Mouse (Mus musculus) brain, embryonic 18.5 days (tissue): ENCODE results near the gene Tspan32.
A peak's percentile ranks its signal among the peaks of the same experiment; 100 is the strongest.

Source experiments
- DNase-seq: peaks from one replicate; pipeline ENCODE4 v3.0.0-alpha.2; 2012; ENCODE audit warnings: low read depth, low spot score

The Tspan32 gene

DNA sequence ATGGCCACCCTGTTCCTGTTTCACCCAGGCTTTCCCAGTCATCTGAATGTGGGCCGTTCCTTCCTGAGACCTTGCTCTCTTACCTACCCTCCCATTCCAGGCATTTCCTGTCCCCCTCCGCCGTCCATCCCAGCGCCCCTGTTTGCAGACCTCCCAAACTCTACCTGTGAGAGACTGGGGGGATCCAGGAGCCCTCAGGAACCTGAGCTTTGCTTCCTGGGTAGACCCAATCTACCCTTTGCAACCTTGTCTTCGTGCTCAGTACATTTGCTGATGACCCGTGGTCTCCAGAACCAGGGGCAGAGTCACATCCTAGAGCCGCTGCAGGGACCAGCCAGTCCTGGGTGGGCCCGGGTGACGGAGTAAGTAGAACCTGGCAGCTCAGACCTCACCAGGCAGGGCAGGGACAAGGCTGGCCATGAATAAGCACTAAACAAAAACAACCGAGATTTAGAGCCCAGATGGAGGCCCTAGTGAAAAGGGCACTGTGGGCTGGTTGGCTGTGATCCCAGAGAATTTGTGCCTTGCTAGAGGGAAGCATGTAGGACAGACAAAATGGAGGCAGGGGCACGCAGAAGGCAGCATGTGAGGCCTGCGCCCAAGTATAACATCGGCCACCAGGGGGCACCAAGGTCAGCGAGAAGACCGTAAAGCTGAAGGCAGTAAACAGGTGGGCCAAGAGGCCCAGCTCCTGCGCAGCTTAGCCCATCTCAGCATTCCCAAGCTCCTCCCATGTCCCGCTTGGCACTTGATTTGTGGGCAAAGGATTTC, 2.9 kb downstream of the Tspan32 start:
- peak; percentile 71 for DNase-seq

DNA sequence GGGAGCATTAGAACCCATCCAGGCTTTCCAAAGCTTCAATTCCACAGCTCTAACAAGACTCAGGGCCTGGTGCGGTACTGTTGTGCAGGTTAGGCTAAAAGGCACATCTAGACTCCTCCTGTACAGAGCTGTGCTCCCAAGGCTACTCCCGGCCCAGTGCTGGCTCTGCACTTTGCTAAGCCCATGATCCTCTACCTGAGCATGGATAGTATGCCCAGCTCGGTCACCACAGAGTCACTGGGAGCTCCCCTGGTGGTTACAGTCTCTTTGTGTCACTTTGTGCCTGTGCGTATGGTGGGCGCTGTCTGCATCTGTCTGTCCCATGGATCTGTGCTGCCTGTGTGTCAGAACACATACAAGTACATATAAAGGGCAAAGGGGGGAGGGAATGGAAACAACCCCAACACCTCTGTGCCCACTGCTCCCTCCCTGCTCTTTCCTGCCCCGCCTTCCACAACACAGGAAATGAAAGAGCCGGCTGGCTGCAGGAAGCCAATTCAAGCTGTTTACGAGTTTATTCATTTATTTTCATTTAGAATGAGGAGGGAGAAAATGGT, 3.6 kb downstream of the Tspan32 start:
- no peak for DNase-seq

DNA sequence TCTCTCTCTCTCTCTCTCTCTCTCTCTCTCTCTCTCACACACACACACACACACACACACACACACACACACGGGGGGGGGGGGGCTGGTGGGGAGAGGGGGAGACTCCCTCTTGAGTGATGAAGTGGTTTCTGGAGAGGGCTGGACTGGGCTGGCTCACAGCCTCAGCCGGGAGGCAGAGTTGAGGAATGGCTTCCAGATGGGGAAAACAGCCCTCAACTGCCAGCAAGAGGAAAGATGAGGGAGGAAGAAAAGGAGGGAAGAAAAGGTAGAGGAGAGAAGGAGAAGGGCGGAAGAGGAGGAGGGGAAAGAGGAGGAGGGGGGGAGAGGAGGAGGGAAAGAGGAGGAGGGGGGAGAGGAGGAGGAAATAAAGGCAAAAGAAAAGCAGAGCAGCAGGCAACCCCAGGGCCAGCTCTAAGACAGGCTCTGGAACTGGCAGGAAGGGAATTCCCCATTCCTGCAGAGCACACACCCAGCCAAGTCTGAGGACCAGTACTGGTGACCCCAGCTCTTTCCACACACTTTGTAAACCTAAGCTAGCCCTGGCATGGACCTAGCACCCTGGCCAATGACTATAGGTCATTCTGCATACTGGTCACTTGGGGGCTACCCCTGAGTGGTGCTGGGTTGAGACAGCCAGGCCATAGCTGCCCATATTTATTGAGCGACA, 4.3 kb downstream of the Tspan32 start:
- no peak for DNase-seq

DNA sequence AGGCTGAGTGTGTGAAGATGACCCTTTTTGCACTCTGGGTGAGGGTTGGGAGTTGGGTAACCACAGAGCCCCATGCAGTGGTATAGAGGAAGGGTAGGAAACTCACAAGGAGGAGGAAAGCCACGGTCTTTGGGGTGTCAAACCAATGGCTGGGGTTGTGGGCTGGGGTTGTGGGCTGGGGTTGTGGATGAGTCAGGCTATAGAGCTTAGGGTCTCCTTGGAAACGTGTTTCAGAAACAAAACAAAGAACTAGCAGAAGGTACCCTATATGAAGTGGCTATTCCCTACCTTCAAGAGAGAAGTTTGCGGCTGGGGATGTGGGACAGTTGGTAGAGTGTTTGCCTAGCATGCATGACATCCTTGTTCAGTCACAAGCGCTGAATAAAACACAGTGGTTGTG, 5.2 kb downstream of the Tspan32 start:
- DNase-seq, result no peak

DNA sequence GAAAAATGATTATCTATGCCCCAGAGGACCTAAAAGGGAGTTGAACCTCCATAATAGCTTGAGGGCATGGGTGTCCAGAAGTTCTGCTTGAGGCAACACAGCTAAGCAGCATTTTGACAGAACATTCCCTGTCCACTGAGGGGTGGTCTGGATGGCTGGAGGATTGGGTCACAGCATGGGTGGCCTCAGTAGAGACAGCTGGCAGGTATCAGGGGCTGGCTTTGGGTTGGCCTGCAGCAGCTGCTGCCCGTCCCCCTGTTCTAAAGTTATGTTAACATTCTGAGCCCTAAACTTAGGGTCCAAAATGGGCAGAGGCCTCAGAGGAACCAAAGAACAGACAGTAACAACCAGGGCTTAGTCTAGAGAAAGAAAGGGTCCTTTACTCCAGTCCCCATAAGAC, 6.4 kb downstream of the Tspan32 start:
- DNase-seq, result no peak

DNA sequence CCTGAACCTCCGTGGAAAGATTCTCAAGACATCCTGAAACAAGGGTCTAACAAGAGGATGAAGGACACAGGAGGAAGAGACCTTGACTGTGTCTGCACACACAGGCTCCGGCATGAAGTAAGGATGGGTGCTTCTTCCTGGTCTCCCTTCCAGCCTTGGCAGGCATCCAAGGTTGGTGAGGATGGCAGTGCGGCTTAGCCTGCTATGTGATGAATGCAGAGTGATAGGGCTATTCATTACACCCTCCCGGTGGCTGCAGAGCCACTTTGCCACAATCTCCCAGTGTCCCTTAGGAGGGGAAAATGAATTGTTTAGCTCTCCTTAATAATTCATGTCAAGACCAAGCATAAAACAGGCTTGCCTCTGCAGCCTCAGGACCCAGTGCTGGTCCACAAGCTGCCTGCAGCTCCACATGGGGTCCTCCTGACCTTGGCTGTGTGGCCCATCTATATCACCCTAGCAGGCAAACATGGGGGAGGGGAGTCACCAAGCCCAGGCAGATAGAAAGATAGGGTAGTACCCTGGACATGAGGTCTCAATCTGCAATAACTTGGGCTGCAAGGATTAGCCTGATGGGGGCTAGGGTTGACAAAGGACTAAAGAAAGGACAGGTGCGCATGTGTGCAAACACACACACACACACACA, 7.5 kb downstream of the Tspan32 start:
- DNase-seq, result no peak

DNA sequence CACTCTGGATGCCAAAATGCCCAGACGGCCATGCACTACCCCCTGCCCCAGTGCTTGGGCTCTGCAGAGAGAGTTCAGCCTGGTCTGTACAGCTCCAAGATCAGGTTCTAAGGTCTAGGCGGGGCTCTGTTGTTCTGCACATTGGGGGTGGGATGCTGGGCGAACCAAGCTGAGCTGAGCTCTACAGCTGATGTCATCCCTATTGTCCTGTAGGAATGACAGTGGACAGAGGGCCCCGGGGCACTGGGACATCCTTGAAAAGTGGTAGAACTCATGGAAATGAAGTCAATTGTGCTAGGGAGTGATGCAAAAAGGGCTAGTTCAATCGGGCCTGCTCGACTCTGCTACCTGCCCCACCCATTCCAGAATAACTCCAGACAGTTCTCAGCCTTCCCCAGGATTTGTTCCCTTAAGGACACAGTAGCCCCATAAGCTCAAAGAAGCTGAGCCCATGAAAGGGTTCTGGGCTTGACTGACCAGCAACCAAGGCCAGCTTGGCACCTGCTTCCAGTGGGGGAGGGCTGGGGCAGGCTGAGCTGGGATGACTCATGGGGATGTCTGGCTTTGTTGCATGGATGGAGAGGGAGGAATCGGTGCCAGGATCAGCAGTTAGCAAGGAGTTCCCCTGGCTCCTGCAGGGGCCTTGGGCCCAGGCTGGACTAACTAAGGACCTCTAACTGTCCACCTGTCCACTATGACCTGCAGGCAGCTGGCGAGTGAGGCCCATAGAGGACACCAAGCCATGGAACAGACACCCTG, 8.8 kb downstream of the Tspan32 start:
- DNase-seq, result no peak

DNA sequence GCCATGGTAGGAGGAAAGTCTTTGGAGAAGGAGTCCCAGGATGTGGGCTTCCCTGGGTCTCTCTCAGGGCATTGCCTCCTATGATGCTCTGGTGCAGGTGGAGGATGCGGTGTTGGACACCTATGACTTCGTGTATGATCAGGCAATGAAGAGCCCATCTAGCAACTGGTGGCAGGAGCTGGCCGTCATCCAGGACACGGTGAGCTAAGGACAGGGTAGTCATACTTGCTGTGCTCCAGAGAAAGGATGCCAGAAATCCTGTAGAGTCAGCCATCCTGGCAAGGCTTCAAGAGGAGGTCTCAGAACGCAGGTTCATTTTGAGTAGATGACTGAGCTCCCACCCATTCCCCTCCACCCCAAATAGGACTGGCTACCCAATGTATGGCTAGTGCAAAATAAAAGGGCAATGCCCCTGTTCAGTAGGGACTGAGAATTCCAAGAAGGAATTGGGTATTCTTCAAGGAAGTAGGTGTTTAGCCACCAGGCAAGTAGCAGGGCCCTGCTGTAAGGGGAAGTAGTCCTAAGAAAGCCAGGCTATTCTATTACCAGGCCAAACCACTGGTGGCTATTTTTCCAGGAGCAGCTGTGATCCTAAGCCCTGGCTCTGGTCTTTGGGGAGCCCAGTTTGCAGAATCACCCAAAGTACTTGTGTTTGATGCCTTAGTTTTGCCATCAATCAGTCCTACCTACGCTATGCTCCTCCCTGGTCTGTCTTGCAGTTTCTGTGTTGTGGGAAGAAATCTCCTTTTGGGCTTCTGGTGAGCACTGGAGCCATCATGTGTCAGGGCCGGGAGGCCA, 10.2 kb downstream of the Tspan32 start:
- DNase-seq, result no peak

DNA sequence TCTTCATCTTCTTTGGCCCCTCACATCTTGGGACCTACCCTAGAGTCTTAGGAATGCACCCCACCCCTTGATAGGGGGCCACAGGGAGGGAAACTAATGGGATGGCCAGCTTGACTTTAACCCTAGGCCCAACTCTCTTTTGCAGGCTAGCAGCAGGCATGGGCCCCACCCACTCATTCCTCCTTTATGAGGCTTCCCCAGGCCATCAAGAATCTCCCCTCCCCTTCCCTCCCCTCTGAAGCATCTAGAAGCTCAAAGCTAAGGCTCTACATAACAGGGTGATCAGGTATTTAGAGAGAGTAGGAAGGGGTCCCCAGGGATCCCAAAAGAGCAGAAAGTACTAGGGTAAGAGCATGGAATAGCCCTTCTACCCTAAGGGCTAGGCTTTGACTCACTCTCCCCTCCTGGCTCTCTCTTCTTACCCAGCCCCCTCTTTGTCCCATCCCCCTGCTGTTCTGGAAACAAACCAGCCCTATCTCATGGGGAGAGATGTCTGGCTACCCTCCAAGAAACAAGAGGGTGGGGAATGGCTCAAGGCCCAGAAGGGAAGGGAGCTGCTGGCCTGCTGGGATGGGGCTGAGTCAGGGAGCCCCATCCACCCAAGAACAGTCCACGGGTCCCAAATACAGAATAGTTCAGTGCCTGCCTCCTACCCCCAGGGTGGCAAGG, 11.0 kb downstream of the Tspan32 start:
- DNase-seq, result peak; percentile 67

DNA sequence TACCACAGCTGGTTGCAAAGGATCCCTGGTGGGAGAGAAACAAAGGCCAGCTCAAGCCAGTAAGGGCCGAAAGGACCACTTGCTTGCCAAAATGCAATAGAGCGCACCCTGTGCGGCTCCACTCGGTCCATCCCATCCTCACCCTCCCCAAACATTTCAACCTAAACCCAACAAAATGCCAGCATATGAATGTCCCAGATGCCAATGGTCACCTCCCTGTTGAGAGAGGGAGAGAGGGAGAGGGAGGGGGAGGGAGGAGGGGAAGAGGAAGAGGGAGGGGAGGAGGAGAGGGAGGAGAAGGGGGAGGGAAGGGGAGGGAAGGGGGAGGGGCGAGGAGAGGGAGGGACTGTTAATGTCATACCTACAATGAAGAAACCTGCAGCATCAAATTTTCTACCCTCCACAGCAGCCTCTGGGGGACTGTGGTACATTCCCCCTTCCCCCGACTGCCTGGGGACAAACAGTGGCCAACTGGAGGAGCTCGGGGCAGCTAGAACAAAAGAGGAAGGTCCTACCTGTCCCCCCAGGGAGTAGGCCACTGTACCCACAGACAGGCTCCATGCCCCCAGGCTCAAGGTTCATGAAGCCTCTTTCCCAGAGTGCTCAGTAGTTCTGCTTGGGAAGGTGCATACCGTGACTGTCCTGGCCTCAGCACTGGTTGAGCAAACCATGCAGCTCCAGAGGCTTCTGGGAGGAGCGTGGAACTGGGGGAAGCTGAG, 11.7 kb downstream of the Tspan32 start:
- no peak for DNase-seq

DNA sequence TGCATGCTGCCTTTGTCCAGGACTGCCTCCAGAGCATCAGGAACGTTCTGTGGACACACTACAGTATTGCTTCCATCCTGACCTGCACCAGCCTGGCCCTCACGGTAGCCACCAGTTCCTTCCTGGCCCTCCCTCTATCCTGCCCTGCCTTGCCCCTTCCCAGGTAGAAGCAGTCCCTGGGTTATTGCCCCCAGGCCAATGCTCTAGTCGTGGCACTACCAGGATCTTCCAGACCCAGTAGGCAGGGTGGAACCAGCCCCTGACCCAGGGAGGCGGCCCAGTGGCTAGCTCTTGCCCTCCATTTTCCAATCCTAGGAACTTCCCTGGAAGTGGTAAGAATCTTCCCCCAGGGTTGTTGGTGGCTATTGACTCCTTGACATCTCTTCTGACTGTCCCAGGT, 12.3 kb downstream of the Tspan32 start:
- no peak for DNase-seq

DNA sequence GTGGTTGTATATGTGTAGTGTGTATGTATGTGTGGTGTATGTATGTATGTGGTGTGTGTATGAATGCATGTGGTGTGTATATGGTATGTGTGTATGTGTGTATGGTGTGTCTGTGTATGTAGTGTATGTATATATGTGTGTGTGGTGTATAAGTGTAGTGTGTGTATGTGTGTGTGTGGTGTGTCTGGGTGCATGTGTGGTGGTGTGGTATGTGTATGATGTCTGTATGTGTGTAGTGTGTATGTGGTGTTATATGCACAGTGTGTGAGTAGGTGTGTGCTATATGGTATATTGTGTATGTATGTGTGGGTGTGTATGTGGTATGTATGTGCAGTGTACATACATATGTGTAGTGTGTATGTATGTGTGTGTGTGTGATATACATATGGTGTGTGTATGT, 15.2 kb downstream of the Tspan32 start:
- no peak for DNase-seq

DNA sequence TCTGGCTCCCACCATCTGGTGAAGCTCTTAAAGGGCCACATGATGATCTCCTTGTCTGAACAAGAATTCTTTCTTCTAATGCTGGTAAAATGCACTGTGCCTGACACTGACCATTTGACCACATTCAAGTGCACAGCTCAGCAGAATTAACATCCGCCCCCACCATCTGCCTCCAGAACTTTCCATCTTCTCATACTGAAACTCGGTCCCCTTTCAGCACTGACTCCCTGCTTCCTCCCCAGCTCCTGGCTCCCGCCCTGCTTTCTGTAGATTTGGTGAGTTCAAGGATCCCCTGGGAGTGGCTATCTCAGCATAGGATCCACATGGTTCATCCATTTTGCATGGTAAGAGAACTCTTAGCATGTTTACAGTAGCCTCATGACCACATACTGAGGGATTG, 15.9 kb downstream of the Tspan32 start:
- no peak for DNase-seq

DNA sequence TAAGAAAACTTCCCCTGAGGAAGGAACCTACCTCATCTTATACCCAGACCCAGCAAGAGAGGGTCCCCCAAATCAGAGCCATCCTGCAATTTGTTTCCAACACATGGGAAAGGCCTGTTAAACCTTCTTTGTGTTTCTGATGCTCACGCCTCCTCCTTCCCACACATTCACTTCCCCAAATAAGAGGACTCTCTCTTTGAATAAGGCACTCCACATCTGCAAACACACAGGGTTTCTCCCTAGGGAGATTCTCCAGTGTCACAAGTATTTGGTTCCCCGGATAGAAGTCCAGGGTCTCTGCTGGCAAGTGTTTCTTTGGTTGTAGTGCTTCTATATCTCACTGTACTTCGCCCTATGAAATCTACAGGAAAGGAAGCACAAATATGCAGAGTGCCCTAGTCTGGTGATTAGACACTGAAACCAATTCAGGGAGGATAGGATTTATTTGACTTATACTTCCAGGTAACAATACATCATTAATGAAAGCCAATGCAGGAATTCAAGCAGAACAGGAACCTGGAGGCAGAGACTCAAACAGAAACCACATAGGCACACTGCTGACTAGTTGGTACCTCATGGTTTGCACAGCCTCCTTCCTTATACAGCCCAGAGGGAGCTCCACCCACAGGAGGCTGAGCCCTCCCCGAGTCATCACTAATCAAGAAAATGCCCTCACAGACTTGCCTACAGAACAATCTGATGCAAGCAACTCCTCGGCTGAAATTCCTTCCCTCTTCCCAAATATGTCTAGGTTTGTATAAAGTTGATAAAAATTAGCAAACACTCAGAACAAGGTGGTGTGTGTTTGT, 16.7 kb downstream of the Tspan32 start:
- no peak for DNase-seq

DNA sequence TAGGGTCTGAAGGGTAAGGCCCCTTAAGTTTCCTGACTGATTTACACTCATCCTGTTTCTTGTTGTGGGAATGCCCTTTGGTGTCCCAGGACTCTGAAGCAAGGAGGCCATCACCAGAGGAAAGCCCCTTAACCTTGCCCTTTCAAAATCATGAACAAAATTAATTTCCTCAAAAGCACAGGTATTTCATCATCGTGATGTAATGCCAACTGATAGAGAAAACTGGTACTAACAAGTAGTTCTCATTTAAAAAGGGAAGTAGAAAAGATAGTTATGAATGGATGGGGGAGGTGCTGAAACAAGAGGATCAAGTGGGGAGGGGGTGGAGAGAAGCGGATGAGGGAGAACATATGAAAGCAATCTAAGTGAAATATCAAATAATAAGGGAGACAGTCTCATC, 18.7 kb downstream of the Tspan32 start:
- DNase-seq, result no peak

DNA sequence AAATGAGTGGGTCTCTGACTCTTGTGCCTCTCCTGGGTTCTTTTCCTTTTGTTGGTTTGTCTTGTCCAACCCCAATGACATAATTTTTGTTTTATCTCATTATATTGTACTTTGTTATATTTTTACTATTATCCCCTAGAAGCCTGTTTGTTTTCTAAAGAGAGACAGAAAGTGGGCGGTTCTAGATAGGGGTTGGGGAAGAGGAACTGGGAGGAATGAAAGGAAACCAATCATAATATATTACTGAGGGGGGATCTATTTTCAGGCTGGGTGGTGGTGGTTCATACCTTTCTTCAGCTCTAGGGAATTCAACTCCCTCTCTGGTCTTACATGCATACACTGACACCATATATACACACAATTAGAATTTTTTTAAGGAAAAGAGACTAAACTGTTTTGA, 19.4 kb downstream of the Tspan32 start:
- no peak for DNase-seq

DNA sequence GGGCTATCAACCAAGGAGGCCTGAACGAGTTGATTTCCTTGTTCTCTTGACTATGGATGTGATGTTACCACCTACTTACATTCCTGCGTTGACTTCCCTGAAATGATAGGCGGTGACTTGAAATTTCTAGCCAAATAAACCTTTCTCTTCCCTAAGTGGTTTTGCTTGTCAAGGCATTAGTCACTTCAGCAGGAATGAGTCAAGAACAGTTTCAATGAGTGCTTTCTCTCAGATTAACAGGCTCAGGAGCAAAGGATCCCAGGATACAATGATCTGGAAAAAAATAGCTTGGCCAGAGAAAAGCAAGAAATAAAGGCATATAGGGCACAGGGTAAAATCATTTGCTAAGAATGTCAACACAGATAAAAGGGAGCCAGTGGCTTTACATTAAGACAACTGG, 20.6 kb downstream of the Tspan32 start:
- DNase-seq, result no peak

DNA sequence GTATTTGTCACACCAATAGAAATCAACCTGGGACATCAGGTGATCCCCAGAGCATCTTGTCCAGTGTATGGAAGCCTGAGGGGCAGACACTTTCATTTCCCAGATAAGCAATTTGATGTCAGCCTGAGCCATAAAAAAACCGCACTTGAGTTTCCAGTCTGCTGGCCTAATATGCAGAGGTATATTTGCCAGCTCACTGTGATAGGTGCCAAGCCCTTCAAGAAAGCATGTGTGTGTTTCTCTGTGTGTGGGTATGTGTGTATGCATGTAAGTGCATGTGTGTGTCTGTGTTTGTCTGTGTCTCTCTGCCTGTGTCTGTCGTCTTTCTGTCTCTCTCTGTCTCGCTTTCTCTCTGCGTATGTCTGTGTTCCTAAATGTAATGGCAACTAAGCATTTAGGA, 22.4 kb downstream of the Tspan32 start:
- no peak for DNase-seq

DNA sequence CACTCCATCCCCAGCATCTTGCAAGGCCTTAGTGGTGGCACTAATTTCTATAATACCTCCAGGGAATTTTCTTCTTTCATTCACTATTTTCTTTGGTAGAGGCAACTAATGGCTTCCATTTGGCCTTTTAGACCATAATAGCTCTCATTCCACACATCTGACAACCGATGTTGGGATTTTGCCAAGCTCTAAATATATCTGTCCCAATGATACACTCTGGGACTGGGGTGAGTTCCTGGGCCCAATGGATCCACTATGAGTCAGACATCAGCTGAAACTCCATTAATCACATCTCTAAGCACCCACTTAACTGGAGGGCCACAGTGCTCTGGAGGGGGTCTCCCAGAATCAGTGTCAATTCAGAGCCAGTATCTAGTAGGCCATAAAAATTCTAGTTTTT, 27.0 kb downstream of the Tspan32 start:
- no peak for DNase-seq
